Mouse (Mus musculus) layer of hippocampus, adult 18-20 months (tissue): ENCODE data around the gene Enpp6. TPM values are rescaled to one million over a fixed set of nuclear protein-coding genes. Genes with fewer than 3 reads are reported as not detected.

Experiments used
- DNase-seq, 2 experiments: peaks; one replicate each; pipeline ENCODE4 v3.0.0; 2022; ENCODE audit warnings: low spot score in 2 of 2
- long read RNA-seq: library from polyadenylated mRNA; stranded (forward); transcript quantifications from one replicate; pipeline ENCODE4 v2.0.0, GENCODE M21; 2021
- total RNA-seq, 2 experiments: library from RNA; stranded (reverse); gene quantifications; 2 replicates each; pipeline ENCODE4 v1.2.3; 2021

Enpp6 gene
- total RNA-seq = 1 to 10 TPM; 5.0 to 6.4 TPM
- long read RNA-seq, full-length matches to known transcripts = 6 of 6 reads
- long read RNA-seq, partial matches to known transcripts = 0 of 6 reads
- long read RNA-seq, other reads (novel, unspliced or antisense) = 0 of 6 reads

GRCm38 (mm10) chr8:46986386-46987140 is at the start of gene Enpp6:
TSS of gene Enpp6 (plus strand) at chr8:46986887.
- no peak for DNase-seq

GRCm38 (mm10) chr8:46938218-46938617 is 48.5 kb upstream of the Enpp6 start:
- no peak for DNase-seq

- no peak for DNase-seq
These were observed 45.4 kb upstream of the Enpp6 start for GRCm38 (mm10) chr8:46941295-46941694.

- DNase-seq = no peak
These were observed 44.7 kb upstream of the Enpp6 start for GRCm38 (mm10) chr8:46941731-46942650.

GRCm38 (mm10) chr8:46942651-46943024 is 44.0 kb upstream of the Enpp6 start:
- no peak for DNase-seq

DNA sequence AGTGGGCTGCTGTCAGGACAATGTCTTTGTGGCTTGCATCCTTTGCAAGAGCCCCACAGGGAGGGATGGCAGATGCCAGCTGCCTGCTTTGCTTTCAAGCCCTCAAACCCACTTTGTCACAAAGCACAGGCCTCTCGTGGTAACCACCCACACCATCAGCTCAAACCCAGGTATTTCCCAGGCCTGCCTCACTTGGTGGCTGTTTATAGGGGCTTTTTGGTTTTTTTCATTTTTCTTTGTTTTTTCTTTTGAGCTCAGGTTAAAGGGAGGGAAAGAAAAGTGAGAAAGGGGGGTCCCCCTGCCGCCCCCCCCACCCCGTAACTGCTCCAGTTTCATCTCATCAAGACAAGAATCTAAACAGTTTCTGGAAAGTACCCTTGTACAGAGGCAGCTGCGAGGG is 43.4 kb upstream of the Enpp6 start:
- DNase-seq = no peak

GRCm38 (mm10) chr8:46946181-46946580 is 40.5 kb upstream of the Enpp6 start:
- no peak for DNase-seq

DNA sequence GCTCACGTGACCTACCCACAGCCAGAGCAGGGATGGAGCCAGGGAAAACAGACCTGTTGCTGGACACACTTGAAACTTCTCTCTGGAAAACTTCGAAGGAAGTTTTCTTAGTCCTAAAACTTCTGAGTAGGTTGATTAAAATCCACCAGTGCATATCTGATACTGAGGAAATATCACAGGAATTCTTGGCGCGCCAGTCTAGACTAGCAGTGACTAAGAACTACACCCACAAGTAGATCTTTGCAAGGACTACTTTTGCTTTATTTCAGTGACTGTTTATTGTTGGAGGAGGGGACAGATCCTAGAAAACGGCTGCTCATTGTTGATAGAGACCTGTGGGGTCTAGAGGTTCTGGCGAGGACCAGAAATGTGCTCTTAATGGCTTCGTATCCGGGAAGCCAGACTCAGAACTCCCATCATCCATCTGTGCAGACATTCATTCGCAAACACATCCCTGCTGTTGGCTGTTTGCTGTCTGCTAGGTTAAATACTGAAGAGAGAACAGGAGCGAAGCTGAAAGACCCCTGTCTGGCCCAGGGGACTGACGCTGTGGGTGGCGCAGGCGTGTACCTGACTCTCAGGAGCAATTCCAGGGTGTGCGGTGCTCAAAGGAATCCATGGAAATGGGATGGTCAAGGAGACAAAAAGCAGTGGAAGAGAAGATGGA is 38.5 kb upstream of the Enpp6 start:
- DNase-seq = peak in 1 of 2 experiments; percentile 37

DNA sequence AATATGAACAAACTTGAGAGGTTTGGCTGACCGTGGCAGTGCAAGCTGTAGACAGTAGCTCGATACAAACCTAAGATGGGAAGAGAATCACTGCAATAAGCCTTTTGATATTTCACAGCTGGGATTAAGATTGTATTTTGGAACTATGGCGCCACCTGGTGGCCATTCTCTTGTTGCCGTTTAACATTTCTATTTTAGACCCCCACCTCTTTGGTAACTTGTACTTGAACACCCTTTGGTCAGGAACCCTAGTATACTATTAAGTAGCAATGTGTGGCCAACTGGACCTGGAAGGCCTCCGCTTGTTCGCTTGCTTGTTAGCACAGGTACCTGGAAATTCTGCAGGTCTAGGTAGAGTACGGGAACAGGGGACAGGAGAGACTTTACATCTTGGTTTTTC is 33.2 kb upstream of the Enpp6 start:
- peak in 1 of 2 experiments; percentile 83 for DNase-seq

- DNase-seq = peak in 1 of 2 experiments; percentile 31
These were observed 23.9 kb upstream of the Enpp6 start for GRCm38 (mm10) chr8:46962630-46963427.

- no peak for DNase-seq
These were observed 23.0 kb upstream of the Enpp6 start for GRCm38 (mm10) chr8:46963619-46964145.

DNA sequence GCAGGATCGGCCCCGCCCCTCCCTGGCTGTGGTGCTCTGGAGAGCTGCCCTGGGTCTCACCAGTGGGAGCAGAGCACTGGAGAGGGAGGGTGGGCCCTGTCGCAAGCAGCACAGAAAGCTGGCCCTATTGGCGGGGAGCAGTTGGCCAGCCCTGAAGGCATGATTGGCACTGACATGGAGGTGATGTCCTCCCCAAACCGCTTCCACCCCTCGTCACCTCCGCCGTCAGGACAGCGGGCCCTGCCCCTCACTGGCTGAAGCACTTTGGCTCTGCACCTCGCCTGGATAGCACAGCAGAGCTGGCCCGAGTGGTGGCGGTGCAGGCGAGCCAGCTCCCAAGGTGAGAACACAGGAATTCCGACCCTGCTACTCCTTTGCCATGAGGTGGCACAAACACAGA is 20.9 kb upstream of the Enpp6 start:
- no peak for DNase-seq

DNA sequence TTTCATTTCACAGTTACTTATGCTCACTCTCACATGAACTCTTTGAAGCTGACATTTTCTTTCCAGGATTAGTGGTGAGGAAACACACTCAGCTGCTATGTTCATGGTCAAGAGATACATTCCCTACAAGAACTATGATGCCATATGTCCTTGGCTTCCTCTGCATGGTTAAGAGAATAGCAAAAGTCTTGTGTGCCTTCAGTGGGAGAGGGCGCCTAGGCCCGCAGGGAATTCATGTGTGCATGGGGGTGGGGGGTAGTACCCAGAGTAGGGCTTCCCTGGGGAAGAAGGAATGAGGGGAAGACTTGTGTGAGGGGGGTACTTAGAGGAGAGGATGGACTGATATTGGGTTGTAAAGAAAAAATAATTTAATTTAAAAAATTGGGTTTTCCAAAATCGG is 18.0 kb upstream of the Enpp6 start:
- DNase-seq = no peak

DNA sequence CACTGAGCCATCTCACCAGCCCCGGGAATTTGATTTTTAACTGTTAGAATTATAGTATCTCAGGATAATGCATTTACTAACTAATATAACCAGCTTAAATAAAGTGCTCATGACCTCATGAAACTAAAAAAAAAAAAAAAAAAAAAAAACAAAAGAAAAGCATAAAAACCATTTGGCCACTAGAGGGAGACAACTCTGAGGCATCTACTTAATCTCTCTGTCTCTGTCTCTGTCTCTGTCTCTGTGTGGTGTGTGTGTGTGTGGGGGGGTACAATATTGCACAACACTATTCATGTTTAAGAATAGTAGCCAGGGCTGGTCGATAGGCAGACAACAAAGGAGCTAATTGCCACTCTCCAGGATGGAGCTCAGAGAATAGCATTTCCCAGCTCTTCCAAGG is 17.3 kb upstream of the Enpp6 start:
- DNase-seq = no peak

DNA sequence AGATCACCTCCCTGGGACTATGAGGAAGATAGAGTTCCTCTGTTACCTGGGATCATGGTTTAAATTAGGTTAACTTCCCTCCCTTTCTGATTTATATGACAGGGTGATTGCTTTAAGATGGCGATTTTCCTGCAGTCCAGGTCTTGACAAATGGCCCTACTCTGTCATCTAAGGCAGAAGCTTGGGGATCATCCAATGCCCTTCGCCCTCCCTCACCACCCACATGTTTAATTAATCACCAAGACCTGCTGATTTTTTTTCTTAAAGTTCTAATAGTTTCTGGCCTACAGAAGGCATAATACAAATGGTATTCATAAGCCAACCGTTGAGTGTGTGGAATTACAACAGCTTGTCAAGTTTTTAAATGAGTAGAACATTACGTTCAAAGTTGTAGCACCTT is 9.3 kb upstream of the Enpp6 start:
- no peak for DNase-seq

DNA sequence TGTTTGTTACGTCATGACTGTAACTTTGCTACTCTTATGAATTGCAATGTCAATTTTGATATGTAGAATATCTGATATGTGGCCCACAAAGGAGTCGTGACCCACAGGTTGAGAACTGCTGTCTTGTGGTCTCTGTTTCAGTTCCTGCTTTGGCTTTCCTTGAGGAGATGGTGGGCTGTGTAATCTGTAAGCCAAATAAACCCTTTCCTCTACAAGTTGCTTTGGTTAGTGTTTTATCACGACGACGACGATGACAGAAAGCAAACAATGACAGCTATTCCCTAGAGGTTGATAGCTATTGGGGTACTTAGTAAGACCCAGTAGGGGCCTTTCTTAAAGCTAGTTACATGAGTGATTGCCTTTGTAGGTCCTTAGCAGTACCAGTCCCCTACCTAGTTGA is 4.5 kb upstream of the Enpp6 start:
- DNase-seq = no peak

DNA sequence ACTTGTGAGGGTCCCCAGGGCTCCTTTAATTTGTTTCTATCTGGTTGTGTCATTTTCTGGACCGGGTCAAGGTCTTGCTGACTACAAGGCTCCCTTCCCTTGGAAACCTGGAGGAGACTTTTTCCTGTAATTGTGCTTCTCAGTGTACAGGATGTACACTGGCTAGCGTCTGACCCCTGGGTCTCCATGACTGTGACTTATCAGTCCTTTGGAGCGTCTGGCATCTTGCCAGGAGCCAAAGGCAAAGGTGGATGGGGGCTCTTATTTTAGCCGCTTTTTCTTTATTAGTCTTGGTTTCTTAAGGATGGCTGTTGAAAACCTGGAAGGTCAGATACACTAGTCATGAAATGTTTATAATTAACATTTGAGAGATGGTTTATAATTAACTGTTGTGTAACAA is 3.9 kb upstream of the Enpp6 start:
- DNase-seq = no peak

DNA sequence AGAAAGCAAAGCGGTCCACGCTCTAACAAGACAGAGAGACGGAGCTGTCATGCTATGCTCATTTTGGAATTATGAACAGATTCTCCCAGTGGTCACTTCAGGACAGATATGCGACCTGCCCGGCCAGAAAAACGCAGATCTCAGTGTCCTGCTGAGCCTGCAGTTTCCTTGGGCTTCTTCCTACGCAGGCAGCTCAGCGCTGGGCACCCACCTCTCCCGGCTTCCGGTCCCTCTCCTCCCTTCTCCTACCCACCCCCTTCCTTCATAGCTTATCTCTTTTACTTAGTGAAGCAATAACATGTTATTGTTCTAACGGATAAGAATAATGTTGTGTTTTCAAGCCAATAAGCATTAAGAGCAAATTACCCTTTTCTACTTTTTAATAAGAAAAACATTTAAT is 2.0 kb upstream of the Enpp6 start:
- DNase-seq = no peak

- DNase-seq = peak in 1 of 2 experiments; percentile 30
These were observed 1.7 kb downstream of the Enpp6 start for GRCm38 (mm10) chr8:46988366-46988765.

DNA sequence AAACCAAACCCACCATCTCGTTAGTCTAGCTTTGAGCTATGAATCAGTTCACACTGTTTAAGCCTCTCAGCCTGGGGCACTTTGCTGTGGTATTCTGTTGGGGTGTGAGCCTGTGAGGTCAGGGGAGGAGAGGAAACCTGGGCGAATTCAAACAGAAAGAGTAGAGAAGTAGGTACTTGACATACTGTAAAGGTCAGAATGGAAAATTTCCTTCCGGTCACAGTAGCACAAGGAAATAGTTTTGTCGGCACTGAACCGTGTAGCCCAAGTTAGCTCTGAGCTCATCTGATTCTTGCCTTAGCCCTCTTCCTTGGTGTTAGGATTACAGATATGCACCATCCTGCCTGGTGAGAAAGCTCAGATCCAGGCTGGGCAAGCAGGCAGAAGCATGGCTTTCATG is 4.4 kb downstream of the Enpp6 start:
- DNase-seq = no peak

DNA sequence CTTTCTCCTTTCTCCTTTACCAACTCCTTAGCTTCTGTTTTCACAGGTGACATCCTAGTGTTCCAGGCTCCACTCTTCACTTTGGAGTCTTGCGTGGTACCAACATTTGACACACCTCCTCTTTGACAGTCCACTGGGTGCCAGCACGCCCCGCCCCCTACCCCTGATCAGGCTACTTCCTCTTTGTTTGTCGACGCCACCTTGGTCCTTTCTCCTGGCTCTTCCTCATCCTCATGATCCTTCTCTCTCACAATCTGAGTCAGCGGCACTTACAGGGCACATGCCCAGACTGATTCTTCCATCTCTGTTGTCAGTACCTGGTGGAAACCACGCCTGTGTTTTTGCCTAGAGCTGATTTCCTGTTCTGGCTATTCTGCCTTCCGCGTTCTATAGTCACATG is 5.9 kb downstream of the Enpp6 start:
- DNase-seq = no peak
